Mouse (Mus musculus): Measurements from ENCODE around the gene Lrrd1. TPM values are rescaled to one million over a fixed set of nuclear protein-coding genes. Genes with fewer than 3 reads are reported as not detected.

Lrrd1 gene
- polyA plus RNA-seq, 1 experiment from 2014 or later, result 0.17 TPM

DNA sequence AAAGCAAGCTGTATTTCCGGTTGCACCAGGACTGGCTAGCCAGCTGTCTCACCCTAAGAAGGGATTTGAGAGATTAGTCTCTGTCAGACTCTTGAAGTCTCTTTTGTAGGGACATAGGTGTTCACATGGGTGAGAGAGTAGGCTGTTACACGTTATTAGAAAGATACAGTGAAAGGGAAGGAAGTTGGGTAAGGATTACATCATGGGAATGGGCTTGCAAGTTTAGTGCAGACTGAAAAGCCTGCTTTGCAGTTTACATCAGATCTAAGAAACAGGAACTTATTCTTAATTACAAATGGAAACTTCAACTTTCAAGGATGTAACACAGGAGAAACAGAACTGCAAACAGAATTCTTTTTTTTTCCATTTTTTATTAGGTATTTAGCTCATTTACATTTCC lies 60.5 kb downstream of the Lrrd1 start:
- Histone ChIP-seq H3K36me3 (ENCODE audit: control insufficient read depth, insufficient read depth, low read length) (no peaks in the 10 kb centered on the region), H3K4me2 (replicated peaks; ENCODE audit: low read depth, low read length) (no peak overlapping the region), H3K9me3 (ENCODE audit: control insufficient read depth, low read length) (no peaks in the 10 kb centered on the region), H3K27me3 (ENCODE audit: control insufficient read depth, insufficient read depth, low read length) (no peaks in the 10 kb centered on the region), H3K27ac (ENCODE audit: low read depth, low read length) (no peak overlapping the region), H3K4me1 (replicated peaks; ENCODE audit: control insufficient read depth, insufficient read depth, low read length) (no peaks in the 10 kb centered on the region), H3K9ac (ENCODE audit: low read depth, low read length) (no peak overlapping the region), H3K4me3 (ENCODE audit: low read depth, low read length) (no peak overlapping the region)
- DNase-seq (ENCODE audit: low spot score) (no peak), ATAC-seq (ENCODE audit: low FRiP score) (no peak)
- 68% methylated on average over 2 of the region's 2 CpGs for WGBS

Other genes with a start within 250 kb of the Lrrd1 start
- 16.7 and 18.5 TPM in 2 replicates for gene Pex1, start 249.1 kb upstream of the Lrrd1 start, polyA plus RNA-seq (2014; fragmentation: Nextera tagmentation; extraction: Ambion mirVana)
- 14.6 and 15.5 TPM in 2 replicates for gene Rbm48, start 248.6 kb upstream of the Lrrd1 start, polyA plus RNA-seq (2014; fragmentation: Nextera tagmentation; extraction: Ambion mirVana)
- gene Tmbim7, start 194.0 kb upstream of the Lrrd1 start, polyA plus RNA-seq (2014; fragmentation: Nextera tagmentation; extraction: Ambion mirVana), result not detected in 2 replicates
- gene Gatad1, start 188.0 kb upstream of the Lrrd1 start, polyA plus RNA-seq (2014; fragmentation: Nextera tagmentation; extraction: Ambion mirVana), result 78.7 and 81.1 TPM in 2 replicates
- gene Ankib1, start 42.2 kb upstream of the Lrrd1 start, polyA plus RNA-seq (2014; fragmentation: Nextera tagmentation; extraction: Ambion mirVana), result 15.8 and 18.2 TPM in 2 replicates
- 66.9 and 71.5 TPM in 2 replicates for gene Krit1, start 42.0 kb upstream of the Lrrd1 start, polyA plus RNA-seq (2014; fragmentation: Nextera tagmentation; extraction: Ambion mirVana)
- gene Mterf1a, start 48.8 kb downstream of the Lrrd1 start, polyA plus RNA-seq (2014; fragmentation: Nextera tagmentation; extraction: Ambion mirVana), result 10.0 and 11.6 TPM in 2 replicates
- 182 and 214 TPM in 2 replicates for gene Akap9, start 82.9 kb downstream of the Lrrd1 start, polyA plus RNA-seq (2014; fragmentation: Nextera tagmentation; extraction: Ambion mirVana)

All from hindbrain, embryonic 11.5 days (tissue).